Mouse (Mus musculus): ENCODE data around the gene Ccrl2. TPM values are rescaled to one million over a fixed set of nuclear protein-coding genes. Genes with fewer than 3 reads are reported as not detected.
A peak's percentile ranks its signal among the peaks of the same experiment; 100 is the strongest.

The Ccrl2 gene
- polyA plus RNA-seq, 1 experiment from 2014 or later: 1.1 TPM

DNA sequence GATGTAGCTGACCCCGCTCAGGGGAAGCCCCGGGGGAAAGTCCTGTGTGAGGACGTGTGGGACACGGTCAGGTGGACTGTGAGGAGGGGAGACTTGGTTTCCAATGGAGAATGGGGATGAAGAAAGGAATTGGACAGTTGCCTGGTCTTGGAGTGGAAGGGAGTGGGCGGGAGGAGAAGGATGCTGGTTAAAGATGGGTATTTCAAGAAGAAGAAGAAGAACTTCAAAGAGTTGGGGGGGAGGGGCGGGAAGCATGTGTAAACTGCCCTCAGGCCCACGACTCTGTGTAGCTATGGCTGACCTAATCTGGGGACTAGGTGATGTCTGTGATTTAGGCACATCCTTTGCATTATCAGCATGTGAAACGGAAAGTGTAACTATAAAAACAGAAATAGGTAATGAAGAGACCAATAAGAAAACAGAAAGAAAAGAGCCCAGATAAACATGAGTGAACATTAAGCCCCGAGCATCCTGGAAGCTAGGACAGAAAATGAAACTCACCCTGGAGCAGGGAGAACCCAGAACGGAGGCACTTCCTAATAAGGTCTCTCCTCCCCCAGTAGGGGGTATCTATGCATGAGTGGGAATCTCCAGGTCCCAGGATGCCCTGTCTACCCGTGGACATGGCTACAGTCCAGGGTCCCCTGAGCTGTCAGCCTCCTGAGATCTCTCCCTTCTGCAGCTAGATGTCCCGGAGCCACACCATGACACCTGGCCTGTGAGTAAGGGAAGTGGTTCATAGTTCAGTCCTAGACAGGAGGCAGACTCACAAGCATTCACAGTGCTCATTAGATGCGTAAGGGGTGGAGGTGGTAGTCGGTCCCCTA, 438 bp upstream of the Ccrl2 start:
- 71% methylated on average over 14 of the region's 14 CpGs for WGBS
- no peak overlapping the region for H3K9ac ChIP-seq
- no peak for ATAC-seq (replicated peaks)
- no peaks in the 10 kb centered on the region for H3K36me3 ChIP-seq (replicated peaks)
- H3K27ac ChIP-seq: no peak overlapping the region
- no peaks in the 10 kb centered on the region for H3K27me3 ChIP-seq (replicated peaks)
- H3K4me2 ChIP-seq: peak overlapping the region; percentile 11; the same call in 1 of the 2 replicates
- no peaks in the 10 kb centered on the region for H3K9me3 ChIP-seq
- no peaks in the 10 kb centered on the region for H3K4me1 ChIP-seq
- no peak overlapping the region for H3K4me3 ChIP-seq

- H3K4me3 ChIP-seq: no peak overlapping the region
- ATAC-seq (replicated peaks): no peak
- 35% methylated on average over 11 of the region's 11 CpGs for WGBS
Measured at GRCm38 (mm10) chr9:111056519-111056797, 861 bp downstream of the Ccrl2 start.

GRCm38 (mm10) chr9:111055800-111056518, 1.4 kb downstream of the Ccrl2 start:
- no peak overlapping the region for H3K27ac ChIP-seq
- H3K36me3 ChIP-seq (replicated peaks): no peaks in the 10 kb centered on the region
- H3K27me3 ChIP-seq (replicated peaks): no peaks in the 10 kb centered on the region
- ATAC-seq (replicated peaks): no peak
- no peak overlapping the region for H3K9ac ChIP-seq
- no peaks in the 10 kb centered on the region for H3K4me1 ChIP-seq
- WGBS: 83% methylated on average over 29 of the region's 29 CpGs
- H3K9me3 ChIP-seq: no peaks in the 10 kb centered on the region
- peak overlapping the region; percentile 11 for H3K4me2 ChIP-seq
- no peak overlapping the region for H3K4me3 ChIP-seq

More at GRCm38 (mm10) chr9:111056519-111056797, 861 bp downstream of the Ccrl2 start:
- H3K36me3 ChIP-seq (replicated peaks): no peaks in the 10 kb centered on the region
- H3K9ac ChIP-seq: no peak overlapping the region
- H3K4me2 ChIP-seq: peak overlapping the region; percentile 11
- H3K9me3 ChIP-seq: no peaks in the 10 kb centered on the region
- H3K4me1 ChIP-seq: no peaks in the 10 kb centered on the region
- no peaks in the 10 kb centered on the region for H3K27me3 ChIP-seq (replicated peaks)
- no peak overlapping the region for H3K27ac ChIP-seq

DNA sequence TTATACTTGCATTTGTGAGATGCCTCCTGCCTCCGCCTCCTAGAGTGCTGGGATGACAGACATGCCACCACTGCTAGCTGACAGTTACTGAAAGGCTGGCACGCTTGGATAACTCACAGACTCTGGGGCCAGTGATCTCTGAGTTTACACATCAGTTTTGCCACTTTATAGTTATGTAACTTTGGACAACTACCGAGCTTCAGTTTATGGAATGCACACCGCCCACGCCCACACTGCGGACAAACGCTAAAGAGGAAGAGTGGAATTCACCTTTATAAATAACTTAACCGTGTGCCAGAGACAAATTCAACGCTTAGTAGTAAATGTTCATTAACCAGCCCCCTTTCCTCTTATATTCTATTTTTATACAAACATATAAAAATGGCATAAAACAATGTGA, 2.4 kb downstream of the Ccrl2 start:
- 90% methylated on average over 9 of the region's 9 CpGs for WGBS
- Histone ChIP-seq H3K4me2 (no peak overlapping the region), H3K36me3 (replicated peaks) (no peaks in the 10 kb centered on the region), H3K4me3 (no peak overlapping the region), H3K4me1 (no peaks in the 10 kb centered on the region), H3K9me3 (no peaks in the 10 kb centered on the region), H3K27ac (no peak overlapping the region), H3K27me3 (replicated peaks) (no peaks in the 10 kb centered on the region), H3K9ac (no peak overlapping the region)
- no peak for ATAC-seq (replicated peaks)

GRCm38 (mm10) chr9:111048452-111048851, 8.9 kb downstream of the Ccrl2 start:
- WGBS: 84% methylated on average over 3 of the region's 3 CpGs
- H3K4me1 ChIP-seq: no peaks in the 10 kb centered on the region
- H3K9ac ChIP-seq: no peak overlapping the region
- H3K36me3 ChIP-seq (replicated peaks): no peaks in the 10 kb centered on the region
- H3K4me3 ChIP-seq: no peak overlapping the region
- ATAC-seq (replicated peaks): no peak
- no peak overlapping the region for H3K4me2 ChIP-seq
- no peaks in the 10 kb centered on the region for H3K27me3 ChIP-seq (replicated peaks)
- no peak overlapping the region for H3K27ac ChIP-seq
- no peaks in the 10 kb centered on the region for H3K9me3 ChIP-seq

DNA sequence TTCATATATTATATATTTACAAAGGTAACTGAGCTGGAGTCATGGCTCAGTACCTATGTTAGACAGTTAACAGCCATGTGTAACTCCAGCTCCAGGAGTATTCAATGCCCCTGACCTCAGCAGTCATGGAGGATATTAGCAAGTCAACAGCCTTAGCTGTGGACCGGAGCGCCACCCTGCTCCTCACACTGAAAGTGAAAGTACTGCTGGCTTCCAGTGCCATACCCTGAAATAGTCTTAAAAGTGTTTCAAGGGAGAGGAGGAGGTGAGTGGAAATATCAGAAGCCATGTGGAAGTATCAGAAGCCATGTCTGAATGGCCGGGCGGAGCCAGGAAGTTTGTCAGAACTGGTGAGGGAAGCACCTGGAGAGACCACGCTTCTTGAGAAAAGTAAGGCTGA, 10.1 kb downstream of the Ccrl2 start:
- no peak for ATAC-seq (replicated peaks)

GRCm38 (mm10) chr9:111046222-111046621, 11.1 kb downstream of the Ccrl2 start:
- Histone ChIP-seq H3K4me3 (no peak overlapping the region), H3K27me3 (replicated peaks) (no peaks in the 10 kb centered on the region), H3K27ac (no peak overlapping the region), H3K36me3 (replicated peaks) (no peaks in the 10 kb centered on the region), H3K4me1 (no peaks in the 10 kb centered on the region), H3K4me2 (no peak overlapping the region), H3K9ac (no peak overlapping the region), H3K9me3 (no peaks in the 10 kb centered on the region)
- ATAC-seq (replicated peaks): no peak
- 82% methylated on average over 3 of the region's 3 CpGs for WGBS

More for the DNA sequence above, 10.1 kb downstream of the Ccrl2 start:
- Histone ChIP-seq H3K4me3 (no peak overlapping the region), H3K4me1 (no peaks in the 10 kb centered on the region), H3K9me3 (no peaks in the 10 kb centered on the region), H3K9ac (no peak overlapping the region), H3K27me3 (replicated peaks) (no peaks in the 10 kb centered on the region), H3K27ac (no peak overlapping the region), H3K4me2 (no peak overlapping the region), H3K36me3 (replicated peaks) (no peaks in the 10 kb centered on the region)
- 97% methylated on average over 5 of the region's 5 CpGs for WGBS

DNA sequence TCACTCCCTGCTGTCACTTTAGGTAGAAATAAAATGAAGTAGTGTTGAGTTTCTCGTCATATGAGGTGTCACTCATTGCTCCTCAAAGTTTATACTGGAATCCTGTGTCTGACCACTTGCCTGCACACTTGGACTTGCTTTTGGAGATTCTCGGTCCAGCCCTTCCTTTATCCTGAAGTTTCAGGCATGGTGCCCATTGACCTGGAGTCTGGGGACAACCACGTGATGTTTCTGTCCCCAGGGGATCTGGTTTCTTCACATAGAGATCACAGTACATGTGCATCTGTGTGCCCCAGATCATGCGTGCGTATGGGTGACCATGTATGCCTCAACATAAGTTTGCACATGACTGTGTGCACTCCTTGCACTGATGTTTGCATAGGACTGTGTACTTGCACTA, 15.1 kb downstream of the Ccrl2 start:
- WGBS: 86% methylated on average over 5 of the region's 5 CpGs
- no peak for ATAC-seq (replicated peaks)
- Histone ChIP-seq H3K4me1 (no peaks in the 10 kb centered on the region), H3K9me3 (no peaks in the 10 kb centered on the region), H3K4me2 (no peak overlapping the region), H3K27me3 (replicated peaks) (no peaks in the 10 kb centered on the region), H3K36me3 (replicated peaks) (no peaks in the 10 kb centered on the region), H3K4me3 (no peak overlapping the region), H3K9ac (no peak overlapping the region), H3K27ac (no peak overlapping the region)

DNA sequence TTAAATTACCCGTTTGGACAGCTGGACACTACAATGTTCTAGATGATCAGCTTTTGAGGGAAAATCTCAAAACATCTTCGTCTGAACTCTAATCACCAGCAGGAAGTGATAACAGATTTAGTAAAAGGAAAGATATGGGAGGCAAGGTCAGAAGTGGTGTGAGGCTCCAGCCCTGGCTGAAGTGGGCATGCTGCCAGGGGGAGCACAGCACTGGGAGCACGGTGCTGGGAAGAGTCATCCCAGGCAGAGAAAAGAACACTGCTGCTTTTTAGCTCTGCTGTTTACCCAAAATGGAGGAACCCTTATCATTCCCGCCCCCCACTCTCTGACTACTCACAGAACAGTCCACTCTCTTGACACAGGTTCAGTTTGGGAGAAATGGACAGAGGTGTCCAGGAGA, 17.4 kb downstream of the Ccrl2 start:
- 84% methylated on average over 4 of the region's 4 CpGs for WGBS
- no peaks in the 10 kb centered on the region for H3K27me3 ChIP-seq (replicated peaks)
- no peak overlapping the region for H3K4me3 ChIP-seq
- H3K9ac ChIP-seq: no peak overlapping the region
- no peak overlapping the region for H3K4me2 ChIP-seq
- H3K27ac ChIP-seq: no peak overlapping the region
- H3K9me3 ChIP-seq: no peaks in the 10 kb centered on the region
- ATAC-seq (replicated peaks): no peak
- no peaks in the 10 kb centered on the region for H3K36me3 ChIP-seq (replicated peaks)
- no peaks in the 10 kb centered on the region for H3K4me1 ChIP-seq

GRCm38 (mm10) chr9:111033717-111034116, 23.6 kb downstream of the Ccrl2 start:
- H3K9me3 ChIP-seq: no peaks in the 10 kb centered on the region
- no peak overlapping the region for H3K4me2 ChIP-seq
- no peaks in the 10 kb centered on the region for H3K36me3 ChIP-seq (replicated peaks)
- ATAC-seq (replicated peaks): no peak
- H3K4me3 ChIP-seq: no peak overlapping the region
- WGBS: 89% methylated on average over 4 of the region's 4 CpGs
- no peaks in the 10 kb centered on the region for H3K4me1 ChIP-seq
- no peaks in the 10 kb centered on the region for H3K27me3 ChIP-seq (replicated peaks)
- no peak overlapping the region for H3K27ac ChIP-seq
- H3K9ac ChIP-seq: no peak overlapping the region

- 90% methylated on average over 10 of the region's 10 CpGs for WGBS
- ATAC-seq (replicated peaks): no peak
Measured at GRCm38 (mm10) chr9:111026791-111027190, 30.5 kb downstream of the Ccrl2 start.

GRCm38 (mm10) chr9:111019022-111019421, 38.3 kb downstream of the Ccrl2 start, which contains the start of gene Ltf:
Gene Ltf, plus strand, starts transcription at chr9:111019271.
- Histone ChIP-seq H3K27me3 (replicated peaks) (no peaks in the 10 kb centered on the region), H3K9me3 (no peaks in the 10 kb centered on the region), H3K4me3 (no peak within 1 kb of the TSS), H3K36me3 (replicated peaks) (no peaks in the 10 kb centered on the region), H3K4me1 (no peaks in the 10 kb centered on the region), H3K9ac (no peak within 1 kb of the TSS), H3K27ac (no peak within 1 kb of the TSS), H3K4me2 (no peak within 1 kb of the TSS)
- 79% methylated on average over 5 of the region's 5 CpGs for WGBS
- no peak for ATAC-seq (replicated peaks)

More at GRCm38 (mm10) chr9:111026791-111027190, 30.5 kb downstream of the Ccrl2 start:
- H3K27ac ChIP-seq: no peak overlapping the region
- no peaks in the 10 kb centered on the region for H3K27me3 ChIP-seq (replicated peaks)
- H3K4me2 ChIP-seq: no peak overlapping the region
- H3K36me3 ChIP-seq (replicated peaks): no peaks in the 10 kb centered on the region
- no peaks in the 10 kb centered on the region for H3K4me1 ChIP-seq
- no peaks in the 10 kb centered on the region for H3K9me3 ChIP-seq
- H3K4me3 ChIP-seq: no peak overlapping the region
- H3K9ac ChIP-seq: no peak overlapping the region

GRCm38 (mm10) chr9:111015658-111016057, 41.7 kb downstream of the Ccrl2 start:
- no peak overlapping the region for H3K9ac ChIP-seq
- H3K9me3 ChIP-seq: no peaks in the 10 kb centered on the region
- H3K36me3 ChIP-seq (replicated peaks): no peaks in the 10 kb centered on the region
- H3K4me3 ChIP-seq: no peak overlapping the region
- ATAC-seq (replicated peaks): no peak
- H3K27ac ChIP-seq: no peak overlapping the region
- no peaks in the 10 kb centered on the region for H3K27me3 ChIP-seq (replicated peaks)
- H3K4me2 ChIP-seq: no peak overlapping the region
- no peaks in the 10 kb centered on the region for H3K4me1 ChIP-seq
- 89% methylated on average over 4 of the region's 4 CpGs for WGBS

Data from midbrain, embryonic 15.5 days (tissue).